Mouse (Mus musculus) left cerebral cortex, adult 9 months (tissue): ENCODE data around the gene Hnf4a.
"Not testable (repeated sequence)": the region's sequence is repeated elsewhere in the genome, so short reads cannot be mapped to it uniquely, and the experiment has no call there.

Experiments
- DNase-seq, 2 experiments: peaks; one replicate each; pipeline ENCODE4 v3.0.0; 2022; ENCODE audit warnings: low spot score in 2 of 2

Gene Hnf4a

DNA sequence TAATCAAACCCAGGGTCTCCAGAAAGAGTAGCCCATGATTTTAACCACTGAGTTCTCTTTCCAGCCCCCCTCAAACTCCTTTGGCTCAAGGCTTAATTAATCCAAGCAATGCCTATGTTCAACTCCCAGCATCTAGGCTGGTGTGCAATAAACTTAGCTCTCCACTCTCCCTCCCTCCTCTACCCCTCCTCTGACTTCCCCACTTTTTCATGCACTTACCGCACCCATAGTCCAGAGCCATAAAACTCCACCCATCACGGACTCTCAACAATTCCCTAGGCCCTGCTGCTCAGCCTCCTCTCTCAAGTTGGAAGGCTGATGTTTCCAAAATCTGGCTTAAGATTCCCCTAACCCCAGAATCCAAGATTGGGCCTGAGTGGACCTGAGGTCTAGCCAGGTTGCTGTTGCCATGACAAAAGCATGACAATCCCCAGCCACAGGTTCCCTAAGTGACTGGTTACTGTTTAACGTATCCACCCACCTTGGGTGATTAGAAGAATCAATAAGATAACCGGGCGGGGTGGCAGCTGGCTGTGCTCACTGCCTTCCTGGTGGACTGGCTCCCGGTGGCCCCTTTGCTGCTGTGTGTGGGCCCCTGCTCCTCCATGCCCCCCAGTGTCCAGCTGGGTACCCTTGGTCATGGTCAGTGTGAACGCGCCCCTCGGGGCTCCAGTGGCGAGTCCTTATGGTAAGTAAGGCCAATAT, at the start of gene Hnf4a:
Gene Hnf4a, plus strand, starts transcription at position 509 of the 705 bp plus-strand sequence.
- DNase-seq: no peak

- no peak for DNase-seq
These were observed 47.9 kb upstream of the Hnf4a start for GRCm38 (mm10) chr2:163458539-163459265.

- no peak for DNase-seq
These were observed 47.2 kb upstream of the Hnf4a start for GRCm38 (mm10) chr2:163459380-163459779.

DNA sequence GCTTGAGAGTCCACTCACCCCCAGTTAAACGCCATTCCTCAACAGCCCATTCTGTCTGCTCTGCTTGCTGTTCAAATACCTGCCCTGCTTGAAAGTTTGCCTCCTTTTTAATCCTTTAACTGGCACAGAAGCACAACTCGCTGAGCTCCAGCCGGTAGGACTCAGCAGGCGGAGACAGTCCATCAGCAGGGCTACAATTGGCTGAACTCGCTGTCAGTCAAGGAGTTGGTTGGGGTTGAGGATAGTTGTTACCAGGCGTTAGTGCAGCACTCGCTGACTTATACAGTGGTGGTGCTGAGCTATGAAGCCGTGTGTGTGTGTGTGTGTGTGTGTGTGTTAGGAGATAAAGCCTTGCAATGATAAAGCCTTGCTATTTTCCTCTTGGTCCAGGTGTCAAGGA, 46.0 kb upstream of the Hnf4a start:
- DNase-seq: no peak

DNA sequence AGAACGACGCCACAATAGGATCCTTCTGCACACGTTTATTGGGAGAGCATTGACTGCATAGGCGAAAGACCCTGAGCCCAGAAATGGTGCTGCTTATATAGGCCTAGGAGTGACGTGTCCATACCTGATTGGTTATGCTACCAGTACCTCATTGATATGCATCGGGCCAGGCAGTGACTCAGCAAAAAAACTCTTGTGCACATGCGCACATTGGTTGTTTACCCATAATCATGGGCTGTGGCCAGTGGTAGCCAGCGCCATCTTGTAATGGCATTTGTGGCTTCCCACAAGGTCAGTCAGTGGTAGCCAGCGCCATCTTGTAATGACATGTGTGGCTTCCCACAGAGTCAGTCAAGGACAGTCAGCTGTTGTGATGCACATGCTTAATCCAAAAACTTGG, 45.3 kb upstream of the Hnf4a start:
- DNase-seq: not testable (repeated sequence)

- no peak for DNase-seq
These were observed 44.2 kb upstream of the Hnf4a start for GRCm38 (mm10) chr2:163462386-163462785.

DNA sequence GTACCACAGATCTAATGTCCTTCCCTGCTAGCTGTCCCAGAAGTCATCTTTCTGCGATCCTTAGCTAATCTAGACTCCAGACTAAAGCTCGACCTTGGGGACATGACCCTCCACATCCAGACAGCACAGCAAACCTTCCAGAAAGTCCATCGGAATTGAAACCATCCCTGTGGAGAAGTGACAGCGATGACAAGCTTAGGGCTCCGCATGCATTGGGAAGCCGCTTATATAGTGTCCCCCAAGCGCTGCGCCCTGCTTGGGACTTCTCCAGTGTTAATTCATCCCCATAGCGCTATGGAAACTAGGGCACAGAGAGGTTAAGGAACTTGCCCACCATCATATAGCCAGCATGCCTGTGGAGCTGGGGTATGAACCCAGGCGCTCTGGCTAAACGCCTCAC, 43.8 kb upstream of the Hnf4a start:
- DNase-seq: no peak

- no peak for DNase-seq
These were observed 43.3 kb upstream of the Hnf4a start for GRCm38 (mm10) chr2:163463251-163463769.

DNA sequence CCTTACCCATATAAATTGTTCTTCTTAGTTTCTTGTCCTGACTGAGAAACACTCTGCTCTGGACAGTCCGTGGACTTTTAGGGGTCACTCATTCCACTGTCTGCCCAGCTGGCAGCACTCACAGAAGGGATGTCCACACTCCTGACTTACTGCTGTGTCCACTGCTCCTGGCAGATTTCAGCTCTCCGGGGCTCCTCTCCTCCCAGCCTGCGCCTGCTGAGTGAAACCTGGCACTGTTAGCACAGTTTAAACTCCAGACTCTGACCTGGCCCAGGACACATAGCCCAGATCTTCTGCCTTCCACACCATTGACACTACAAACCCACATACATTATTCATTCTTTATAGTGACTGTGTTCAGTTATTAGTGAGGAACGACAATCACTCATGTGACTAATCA, 42.6 kb upstream of the Hnf4a start:
- DNase-seq: no peak

GRCm38 (mm10) chr2:163464562-163464961, 42.0 kb upstream of the Hnf4a start:
- no peak for DNase-seq

- DNase-seq: no peak
These were observed 39.8 kb upstream of the Hnf4a start for GRCm38 (mm10) chr2:163466771-163467170.

DNA sequence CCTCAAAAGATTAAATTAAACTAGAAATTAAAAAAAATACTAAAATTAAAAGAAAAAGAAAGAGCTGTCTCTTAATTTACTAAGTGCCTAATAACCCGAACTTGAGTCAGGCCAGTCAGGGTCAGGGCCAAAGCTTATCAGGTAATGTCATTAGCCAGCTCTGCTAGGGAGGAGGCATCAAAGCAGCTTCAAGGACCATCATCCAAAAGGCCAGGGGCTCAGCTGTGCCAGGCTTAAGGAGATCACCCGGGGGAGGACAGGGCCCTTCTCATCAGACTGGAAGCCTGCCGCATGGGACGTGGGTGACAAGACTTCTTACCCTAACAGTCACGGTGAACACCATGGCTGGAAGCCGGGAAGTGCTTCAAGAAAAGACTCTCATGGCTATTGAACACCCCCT, 39.0 kb upstream of the Hnf4a start:
- DNase-seq: no peak

DNA sequence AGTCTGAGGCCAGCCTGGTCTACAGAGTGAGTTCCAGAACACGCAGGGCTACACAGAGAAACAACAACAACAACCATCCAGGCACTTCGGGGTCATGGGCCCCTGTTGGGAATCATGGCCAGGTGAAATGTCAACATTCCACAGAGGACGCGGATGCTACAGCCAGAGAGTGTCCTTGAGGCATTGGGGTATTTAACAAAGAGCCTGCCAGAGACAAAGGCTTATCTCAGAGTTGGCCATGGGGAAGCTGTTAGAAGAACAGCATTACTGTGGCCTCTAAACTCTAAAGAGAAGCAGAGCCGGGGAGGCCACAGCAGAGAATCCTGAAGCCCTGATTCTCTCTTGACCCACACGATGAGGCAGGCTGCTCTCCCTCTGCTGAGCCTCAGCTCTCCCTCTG, 37.7 kb upstream of the Hnf4a start:
- no peak for DNase-seq

- no peak for DNase-seq
These were observed 36.9 kb upstream of the Hnf4a start for GRCm38 (mm10) chr2:163469711-163470110.

GRCm38 (mm10) chr2:163471136-163471535, 35.5 kb upstream of the Hnf4a start:
- DNase-seq: no peak

DNA sequence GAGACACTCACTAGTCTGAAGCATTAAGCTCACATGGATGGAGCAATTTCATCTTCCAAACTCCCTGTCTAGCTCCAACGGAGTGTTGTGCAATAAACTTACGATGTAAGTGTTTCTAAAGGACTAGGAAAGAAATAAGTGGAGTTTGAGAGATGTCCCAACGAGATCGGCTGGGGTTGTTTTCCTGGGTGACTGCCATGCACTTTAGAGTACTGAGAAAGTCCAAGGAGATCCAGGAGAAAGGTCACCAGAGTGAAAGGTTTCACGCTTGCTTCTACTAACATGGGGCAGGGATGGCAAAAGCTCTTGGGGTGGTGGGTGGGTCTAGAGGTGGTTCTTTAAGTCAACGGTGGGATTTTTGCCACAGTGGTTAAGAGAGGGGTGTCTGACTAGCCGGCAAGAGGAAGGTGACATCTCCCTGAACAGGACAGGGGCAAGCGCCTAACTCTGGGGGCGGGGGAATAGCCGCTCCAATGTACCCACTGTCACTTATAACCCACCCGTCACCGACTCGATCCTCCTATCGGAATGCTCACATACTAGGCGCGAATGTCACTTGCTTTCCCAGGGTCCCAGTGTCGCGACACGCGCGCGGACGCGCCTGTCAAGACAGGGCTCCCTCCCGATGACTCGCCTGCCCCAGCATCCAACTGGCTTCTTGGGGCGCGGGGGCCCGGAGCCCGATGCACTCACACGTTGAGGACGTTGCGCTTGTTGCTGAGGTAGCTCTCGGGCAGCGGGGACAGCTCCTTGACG, 34.7 kb upstream of the Hnf4a start:
- no peak for DNase-seq

GRCm38 (mm10) chr2:163472466-163472851, 34.1 kb upstream of the Hnf4a start, which contains the start of gene Fitm2:
TSS of gene Fitm2 (minus strand) at chr2:163472629.
- peak; percentile 89 to 97 for DNase-seq

DNA sequence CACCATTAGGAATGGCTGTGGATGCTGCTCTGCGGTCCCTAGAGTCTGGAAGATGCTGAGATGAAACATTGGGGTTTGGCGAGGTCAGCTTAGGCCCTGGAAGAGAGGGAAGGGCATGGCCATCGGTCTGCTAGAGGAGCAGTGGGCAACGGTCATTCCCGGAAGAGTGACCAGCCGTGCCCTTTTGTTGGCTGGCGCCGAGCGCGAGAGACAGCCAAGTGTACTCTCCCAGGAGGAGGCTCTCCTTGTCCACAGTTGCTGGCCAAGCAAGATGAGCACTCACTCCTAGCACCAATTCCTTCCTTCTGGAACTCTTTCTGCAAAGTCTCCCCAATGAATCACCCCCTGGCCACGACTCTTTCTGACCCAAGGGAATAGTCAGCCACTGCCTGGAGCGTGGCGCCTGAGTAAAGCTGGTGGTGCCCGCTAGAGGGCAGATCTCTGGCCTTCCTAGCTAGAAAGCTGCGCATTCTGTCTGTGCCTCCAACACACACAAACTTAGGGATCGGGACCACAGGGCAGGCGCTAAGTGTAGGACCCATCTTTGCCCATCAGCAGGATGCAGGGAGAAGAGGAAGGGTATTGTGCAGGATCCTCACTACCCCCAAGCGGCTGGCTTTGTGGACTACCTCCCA, 26.3 kb upstream of the Hnf4a start:
- no peak for DNase-seq

DNA sequence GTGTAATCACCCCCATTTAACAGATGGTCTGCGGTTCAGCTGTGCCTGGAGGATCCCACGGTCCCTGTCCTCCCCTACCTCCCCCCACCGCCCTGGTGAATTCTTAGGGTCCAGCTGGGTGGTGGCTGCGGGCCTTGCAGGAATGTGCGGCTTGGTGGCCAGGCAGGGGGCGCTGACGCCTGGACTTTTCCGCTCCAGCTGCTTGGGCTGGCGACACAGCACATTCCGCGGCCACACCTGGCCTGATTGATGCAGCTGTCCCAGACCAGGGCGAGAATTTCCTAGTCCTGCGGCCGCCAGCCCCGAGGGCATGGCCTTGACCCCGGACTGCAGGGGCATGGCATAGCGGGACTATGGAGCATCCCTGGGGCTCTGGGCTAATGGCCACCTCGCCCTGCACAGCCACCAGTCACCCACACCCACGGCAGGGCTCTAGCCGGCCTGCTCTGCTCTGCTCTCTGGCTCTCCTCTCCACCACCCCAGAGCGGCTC, 25.0 kb upstream of the Hnf4a start:
- no peak for DNase-seq

- DNase-seq: no peak
These were observed 19.2 kb upstream of the Hnf4a start for GRCm38 (mm10) chr2:163487360-163487759.

- DNase-seq: no peak
These were observed 16.8 kb upstream of the Hnf4a start for GRCm38 (mm10) chr2:163489725-163490291.
